Mouse (Mus musculus): ENCODE results near the gene Moap1.
A peak's percentile ranks its signal among the peaks of the same experiment; 100 is the strongest.

Gene Moap1

GRCm38 (mm10) chr12:102742056-102742455, 1.4 kb downstream of the Moap1 start:
- no peak for DNase-seq (ENCODE audit: low read depth, low spot score)

GRCm38 (mm10) chr12:102740285-102740684, 3.2 kb downstream of the Moap1 start:
- peak; percentile 36 for DNase-seq (ENCODE audit: low read depth, low spot score)

- no peak for DNase-seq (ENCODE audit: low read depth, low spot score)
Observed at GRCm38 (mm10) chr12:102739096-102739495, 4.4 kb downstream of the Moap1 start.

- DNase-seq (ENCODE audit: low read depth, low spot score) = peak; percentile 77
Observed at GRCm38 (mm10) chr12:102733381-102733780, 10.1 kb downstream of the Moap1 start.

GRCm38 (mm10) chr12:102730798-102731619, 12.5 kb downstream of the Moap1 start:
- DNase-seq (ENCODE audit: low read depth, low spot score) = peak; percentile 53

- no peak for DNase-seq (ENCODE audit: low read depth, low spot score)
Observed at GRCm38 (mm10) chr12:102729855-102730797, 13.3 kb downstream of the Moap1 start.

- DNase-seq (ENCODE audit: low read depth, low spot score) = peak; percentile 42
Observed at GRCm38 (mm10) chr12:102725761-102726175, 17.7 kb downstream of the Moap1 start.

- no peak for DNase-seq (ENCODE audit: low read depth, low spot score)
Observed at GRCm38 (mm10) chr12:102725146-102725545, 18.3 kb downstream of the Moap1 start.

- no peak for DNase-seq (ENCODE audit: low read depth, low spot score)
Observed at GRCm38 (mm10) chr12:102723861-102724260, 19.6 kb downstream of the Moap1 start.

GRCm38 (mm10) chr12:102722966-102723365, 20.5 kb downstream of the Moap1 start:
- peak; percentile 42 for DNase-seq (ENCODE audit: low read depth, low spot score)

GRCm38 (mm10) chr12:102722451-102722850, 21.0 kb downstream of the Moap1 start:
- no peak for DNase-seq (ENCODE audit: low read depth, low spot score)

GRCm38 (mm10) chr12:102719552-102720315, 23.7 kb downstream of the Moap1 start:
- peak; percentile 46 for DNase-seq (ENCODE audit: low read depth, low spot score)

- no peak for DNase-seq (ENCODE audit: low read depth, low spot score)
Observed at GRCm38 (mm10) chr12:102714654-102715395, 28.6 kb downstream of the Moap1 start.

GRCm38 (mm10) chr12:102714116-102714515, 29.3 kb downstream of the Moap1 start:
- no peak for DNase-seq (ENCODE audit: low read depth, low spot score)

- no peak for DNase-seq (ENCODE audit: low read depth, low spot score)
Observed at GRCm38 (mm10) chr12:102713153-102713865, 30.2 kb downstream of the Moap1 start.

- DNase-seq (ENCODE audit: low read depth, low spot score) = no peak
Observed at GRCm38 (mm10) chr12:102710851-102711375, 32.5 kb downstream of the Moap1 start.

- no peak for DNase-seq (ENCODE audit: low read depth, low spot score)
Observed at GRCm38 (mm10) chr12:102709896-102710295, 33.6 kb downstream of the Moap1 start.

GRCm38 (mm10) chr12:102708220-102708619, 35.2 kb downstream of the Moap1 start:
- no peak for DNase-seq (ENCODE audit: low read depth, low spot score)

- no peak for DNase-seq (ENCODE audit: low read depth, low spot score)
Observed at GRCm38 (mm10) chr12:102706833-102707463, 36.5 kb downstream of the Moap1 start.

All from 3T3-L1 (cell line).